Mouse (Mus musculus): Measurements from ENCODE around the gene Pde2a. TPM values are rescaled to one million over a fixed set of nuclear protein-coding genes. Genes with fewer than 3 reads are reported as not detected.

Gene Pde2a
- total and polyA plus RNA-seq, 3 experiments: 41.6 to 57.1 (median 56.0) TPM

GRCm38 (mm10) chr7:101459305-101459813 lies 37.9 kb downstream of the Pde2a start:
- 42% methylated on average over 9 of the region's 9 CpGs for WGBS
- peak overlapping the region; percentile 77 for H3K27ac ChIP-seq
- H3K9ac ChIP-seq (ENCODE audit: low read depth, low read length): no peak overlapping the region
- TF ChIP-seq CTCF (IDR thresholded peaks at IDR 0.05): no peak
- TF ChIP-seq POLR2A (IDR thresholded peaks at IDR 0.05; ENCODE audit: insufficient read depth, low read depth, low read length): no peak
- TF ChIP-seq EP300 (IDR thresholded peaks at IDR 0.05; ENCODE audit: insufficient read depth, low read depth, low read length): 0 out of 2 replicates have a peak, but pooled peaks have one; percentile 34
- DNase-seq: peak; percentile 39 to 44
- no peaks in the 10 kb centered on the region for H3K27me3 ChIP-seq (ENCODE audit: control insufficient read depth, insufficient read depth, low read length)
- H3K79me2 ChIP-seq (replicated peaks; ENCODE audit: control insufficient read depth, insufficient read depth, low read length): 0 out of 2 replicates have a peak, but pooled peaks cover 1% of the 10 kb centered on the region
- no peak overlapping the region for H3K4me3 ChIP-seq
- intact Hi-C loops (cut with DNase I): no loop called here
- H3K36me3 ChIP-seq (ENCODE audit: control insufficient read depth, insufficient read depth, low read length): peaks cover 8% of the 10 kb centered on the region
- peaks cover 54% of the 10 kb centered on the region for H3K4me1 ChIP-seq (ENCODE audit: control insufficient read depth, insufficient read depth, low read length)

GRCm38 (mm10) chr7:101459923-101460607 lies 38.6 kb downstream of the Pde2a start:
- 0 out of 2 replicates have a peak overlapping the region, but pooled peaks have one; percentile 16 for H3K9ac ChIP-seq (ENCODE audit: low read depth, low read length)
- no peaks in the 10 kb centered on the region for H3K27me3 ChIP-seq (ENCODE audit: control insufficient read depth, insufficient read depth, low read length)
- H3K4me3 ChIP-seq: peak overlapping the region; percentile 23; the same call in 1 of the 2 replicates
- H3K4me1 ChIP-seq (ENCODE audit: control insufficient read depth, insufficient read depth, low read length): peaks cover 58% of the 10 kb centered on the region
- intact Hi-C loops (cut with DNase I): no loop called here
- H3K36me3 ChIP-seq (ENCODE audit: control insufficient read depth, insufficient read depth, low read length): peaks cover 8% of the 10 kb centered on the region
- H3K27ac ChIP-seq: peak overlapping the region; percentile 77
- H3K79me2 ChIP-seq (replicated peaks; ENCODE audit: control insufficient read depth, insufficient read depth, low read length): 0 out of 2 replicates have a peak, but pooled peaks cover 1% of the 10 kb centered on the region
- TF ChIP-seq CTCF (IDR thresholded peaks at IDR 0.05): no peak
- 0 out of 2 replicates have a peak, but pooled peaks have one; percentile 29 for TF ChIP-seq POLR2A (IDR thresholded peaks at IDR 0.05; ENCODE audit: insufficient read depth, low read depth, low read length)
- TF ChIP-seq EP300 (IDR thresholded peaks at IDR 0.05; ENCODE audit: insufficient read depth, low read depth, low read length): peak; percentile 88; the same call in 1 of the 2 replicates
- WGBS: 27% methylated on average over 10 of the region's 10 CpGs
- peak in 1 of 2 experiments; percentile 44 for DNase-seq

- H3K27ac ChIP-seq: peak overlapping the region; percentile 78
- intact Hi-C loops (cut with DNase I): no loop called here
- 17% methylated on average over 10 of the region's 10 CpGs for WGBS
Observed at GRCm38 (mm10) chr7:101460608-101460957, 39.1 kb downstream of the Pde2a start.

DNA sequence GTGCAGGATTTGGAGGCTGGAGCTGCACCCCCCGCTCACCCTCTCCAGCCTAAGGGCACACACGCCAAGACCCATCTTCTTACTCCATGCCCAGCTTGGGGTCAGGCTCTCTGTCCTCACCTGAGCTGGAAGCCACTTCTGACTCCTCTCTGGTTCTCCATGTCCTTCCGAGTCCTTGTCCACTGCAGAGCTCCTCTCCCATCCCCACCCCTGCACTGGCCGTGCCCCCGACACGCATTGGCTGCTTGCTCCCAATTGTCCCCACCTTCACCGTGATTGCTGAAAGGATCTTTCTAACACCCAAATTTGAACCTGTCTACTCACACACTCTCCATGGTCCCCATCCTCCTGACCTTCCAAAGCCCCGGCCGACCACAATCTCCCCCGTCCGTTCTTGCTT lies 40.1 kb downstream of the Pde2a start:
- TF ChIP-seq POLR2A (IDR thresholded peaks at IDR 0.05; ENCODE audit: insufficient read depth, low read depth, low read length): no peak
- TF ChIP-seq CTCF (IDR thresholded peaks at IDR 0.05): no peak
- no peak for TF ChIP-seq EP300 (IDR thresholded peaks at IDR 0.05; ENCODE audit: insufficient read depth, low read depth, low read length)
- Histone ChIP-seq H3K27me3 (ENCODE audit: control insufficient read depth, insufficient read depth, low read length) (no peaks in the 10 kb centered on the region), H3K79me2 (replicated peaks; ENCODE audit: control insufficient read depth, insufficient read depth, low read length) (no peaks in the 10 kb centered on the region), H3K9ac (ENCODE audit: low read depth, low read length) (peak overlapping the region; percentile 31; the same call in 1 of the 2 replicates), H3K27ac (peak overlapping the region; percentile 78), H3K4me1 (ENCODE audit: control insufficient read depth, insufficient read depth, low read length) (peaks cover 68% of the 10 kb centered on the region), H3K36me3 (ENCODE audit: control insufficient read depth, insufficient read depth, low read length) (peaks cover 11% of the 10 kb centered on the region), H3K4me3 (peak overlapping the region; percentile 9)
- DNase-seq: peak in 1 of 2 experiments; percentile 36
- intact Hi-C loops (cut with DNase I): no loop called here
- WGBS: 64% methylated on average over 11 of the region's 11 CpGs

More at GRCm38 (mm10) chr7:101460608-101460957, 39.1 kb downstream of the Pde2a start:
- Histone ChIP-seq H3K79me2 (replicated peaks; ENCODE audit: control insufficient read depth, insufficient read depth, low read length) (0 out of 2 replicates have a peak, but pooled peaks cover 1% of the 10 kb centered on the region), H3K27me3 (ENCODE audit: control insufficient read depth, insufficient read depth, low read length) (no peaks in the 10 kb centered on the region), H3K4me3 (peak overlapping the region; percentile 23; the same call in 1 of the 2 replicates), H3K4me1 (ENCODE audit: control insufficient read depth, insufficient read depth, low read length) (peaks cover 63% of the 10 kb centered on the region), H3K36me3 (ENCODE audit: control insufficient read depth, insufficient read depth, low read length) (peaks cover 8% of the 10 kb centered on the region), H3K9ac (ENCODE audit: low read depth, low read length) (peak overlapping the region; percentile 16)
- peak; percentile 74 to 84 for DNase-seq
- TF ChIP-seq POLR2A (IDR thresholded peaks at IDR 0.05; ENCODE audit: insufficient read depth, low read depth, low read length) (no peak), EP300 (IDR thresholded peaks at IDR 0.05; ENCODE audit: insufficient read depth, low read depth, low read length) (no peak), CTCF (IDR thresholded peaks at IDR 0.05) (no peak)

GRCm38 (mm10) chr7:101462327-101463068 lies 41.0 kb downstream of the Pde2a start:
- intact Hi-C loops (cut with DNase I): no loop called here
- Histone ChIP-seq H3K4me3 (no peak overlapping the region), H3K36me3 (ENCODE audit: control insufficient read depth, insufficient read depth, low read length) (peaks cover 11% of the 10 kb centered on the region), H3K4me1 (ENCODE audit: control insufficient read depth, insufficient read depth, low read length) (peaks cover 67% of the 10 kb centered on the region), H3K79me2 (replicated peaks; ENCODE audit: control insufficient read depth, insufficient read depth, low read length) (no peaks in the 10 kb centered on the region), H3K9ac (ENCODE audit: low read depth, low read length) (no peak overlapping the region), H3K27ac (peak overlapping the region; percentile 78), H3K27me3 (ENCODE audit: control insufficient read depth, insufficient read depth, low read length) (no peaks in the 10 kb centered on the region)
- DNase-seq: peak in 1 of 2 experiments; percentile 36
- 59% methylated on average over 14 of the region's 14 CpGs for WGBS
- TF ChIP-seq CTCF (IDR thresholded peaks at IDR 0.05) (no peak), EP300 (IDR thresholded peaks at IDR 0.05; ENCODE audit: insufficient read depth, low read depth, low read length) (no peak), POLR2A (IDR thresholded peaks at IDR 0.05; ENCODE audit: insufficient read depth, low read depth, low read length) (no peak)
